Mouse (Mus musculus) liver, embryonic 14 days (tissue): ENCODE data around the gene G6pdx. TPM values are rescaled to one million over a fixed set of nuclear protein-coding genes. Genes with fewer than 3 reads are reported as not detected.

Experiments
- polyA plus RNA-seq: library from polyadenylated mRNA; depleted of rRNA; stranded (reverse); fragments of >200 nt; gene quantifications from 2 replicates; pipeline ENCODE4 v1.2.3, GENCODE M21; 2012; rRNA removed

The G6pdx gene
- polyA plus RNA-seq = 22.1 and 30.4 TPM in 2 replicates

DNA sequence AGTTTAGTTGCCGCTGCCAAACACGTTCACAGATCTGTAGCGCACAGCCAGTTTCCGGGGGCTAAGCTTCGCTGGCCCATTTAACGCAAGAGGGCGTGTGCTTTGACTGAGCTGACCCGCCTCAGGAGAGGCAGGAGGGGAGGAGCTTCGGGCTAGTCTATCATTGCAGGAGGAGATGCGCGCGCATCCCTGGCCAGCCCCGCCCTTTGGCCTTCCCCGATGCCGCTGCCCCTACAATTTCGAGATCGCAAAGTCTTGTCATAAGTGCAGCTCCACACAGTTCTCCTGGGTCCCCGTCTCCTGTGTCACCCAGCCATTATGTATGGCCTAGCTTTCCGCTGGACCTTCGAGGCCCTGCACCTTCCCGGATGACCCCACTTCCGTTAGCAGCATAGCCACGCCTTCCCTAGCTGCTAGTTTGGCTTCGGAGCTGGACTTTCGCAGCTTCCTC, at the start of gene G6pdx:
Gene G6pdx (minus strand): TSS at position 369 of the 451 bp plus-strand sequence.

DNA sequence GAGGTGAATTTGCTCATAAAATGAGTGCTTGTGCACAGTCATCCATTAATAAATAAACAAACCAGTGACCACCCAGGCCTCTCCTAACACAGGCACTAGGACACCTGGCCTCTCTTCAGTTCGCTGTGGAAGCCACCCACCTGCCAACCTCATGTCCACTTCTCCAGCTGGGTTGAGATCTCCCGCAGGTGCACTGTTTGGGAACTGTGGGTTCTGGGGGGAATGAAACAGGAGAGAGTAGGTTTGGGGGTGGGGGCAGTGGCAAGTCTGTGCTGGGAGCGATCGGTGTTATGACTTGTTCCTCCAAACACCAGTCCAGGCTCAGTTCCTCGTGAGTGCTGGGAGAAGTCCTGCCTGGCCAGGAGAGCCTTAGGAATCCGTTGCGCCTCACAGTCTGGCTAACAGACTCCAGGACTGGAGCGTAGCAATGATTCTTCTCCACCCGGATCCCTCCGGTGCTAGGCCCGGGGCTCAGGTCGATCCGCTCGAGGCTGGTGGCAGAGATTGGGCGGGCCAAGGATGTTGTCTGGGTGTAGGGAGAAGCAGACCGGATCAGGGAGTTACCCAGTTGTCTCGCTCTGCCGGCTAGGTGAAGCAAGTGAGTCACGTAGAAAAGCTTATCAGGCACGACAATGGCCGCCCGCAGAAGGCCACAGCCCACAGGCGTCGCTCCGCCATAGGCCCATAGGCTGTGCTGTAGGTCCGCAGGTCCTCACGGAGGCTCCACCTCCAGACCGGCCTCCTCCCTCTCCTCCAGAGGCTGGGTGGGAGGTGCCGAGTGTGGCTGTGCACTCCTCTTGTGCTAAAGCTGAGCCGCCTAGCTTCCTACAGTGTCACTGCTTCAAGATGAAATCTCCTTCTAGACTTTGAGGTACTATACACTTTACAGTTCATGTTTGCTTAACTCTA, 36.2 kb downstream of the G6pdx start, which contains the start of the genes Fam3a and Ikbkg:
Gene Fam3a (minus strand): TSS at position 738 of the 909 bp plus-strand sequence.
Gene Ikbkg (plus strand): TSS at position 756 of the 909 bp plus-strand sequence.

DNA sequence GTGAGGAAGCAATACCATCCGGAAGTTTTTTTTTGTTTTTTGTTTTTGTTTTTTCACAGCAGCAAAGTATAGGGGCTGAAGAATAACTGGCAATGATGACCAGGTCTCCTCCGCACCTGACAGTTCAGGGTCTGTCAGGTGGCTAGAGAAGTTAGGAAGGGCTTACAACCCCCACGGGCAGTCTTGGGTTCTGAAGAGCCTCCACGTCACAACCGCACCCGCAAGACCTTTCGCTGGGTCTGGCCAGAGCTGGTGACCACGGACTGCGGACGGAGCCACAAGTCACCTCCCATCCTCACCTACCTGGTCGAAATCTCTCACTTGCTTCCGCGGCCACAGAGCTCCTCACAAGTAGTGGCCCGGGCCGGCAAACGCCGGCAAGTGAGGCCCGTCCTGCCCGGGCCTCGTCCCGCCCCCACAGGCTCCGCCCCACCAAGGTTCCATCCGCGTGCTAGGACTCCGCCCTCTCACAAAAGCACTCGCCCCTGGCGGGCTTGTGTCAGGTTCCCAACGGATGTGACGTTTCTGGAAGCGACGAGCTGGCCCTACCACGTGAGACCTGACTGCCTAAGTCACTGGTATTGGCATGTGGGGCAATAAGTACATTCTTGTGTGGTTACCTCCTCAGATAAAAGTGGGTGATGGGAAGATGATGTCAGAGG, 56.0 kb downstream of the G6pdx start, which contains the start of the genes Ubl4a and Slc10a3:
Gene Ubl4a (minus strand): TSS at position 331 of the 662 bp plus-strand sequence.
Gene Slc10a3 (minus strand): TSS at position 462 of the 662 bp plus-strand sequence.

Other genes with a start within 250 kb of the G6pdx start
- 62.6 and 67.5 TPM in 2 replicates for gene Flna, start 179.4 kb downstream of the G6pdx start, polyA plus RNA-seq
- 24.7 and 30.3 TPM in 2 replicates for gene Emd, start 174.5 kb downstream of the G6pdx start, polyA plus RNA-seq
- gene Rpl10, start 158.4 kb downstream of the G6pdx start, polyA plus RNA-seq = 1,179 and 1,434 TPM in 2 replicates
- gene Taz, start 147.3 kb downstream of the G6pdx start, polyA plus RNA-seq = 18.0 and 20.9 TPM in 2 replicates
- gene Dnase1l1, start 146.9 kb downstream of the G6pdx start, polyA plus RNA-seq = 21.8 and 24.2 TPM in 2 replicates
- gene Atp6ap1, start 132.1 kb downstream of the G6pdx start, polyA plus RNA-seq = 58.9 and 70.1 TPM in 2 replicates
- gene Gdi1, start 124.2 kb downstream of the G6pdx start, polyA plus RNA-seq = 101 and 102 TPM in 2 replicates
- gene Fam50a, start 116.2 kb downstream of the G6pdx start, polyA plus RNA-seq = 22.3 and 24.1 TPM in 2 replicates
- 2.8 and 2.9 TPM in 2 replicates for gene Plxna3, start 100.1 kb downstream of the G6pdx start, polyA plus RNA-seq
- 43.3 and 50.5 TPM in 2 replicates for gene Lage3, start 75.6 kb downstream of the G6pdx start, polyA plus RNA-seq
- 18.2 and 19.7 TPM in 2 replicates for gene Ubl4a, start 56.0 kb downstream of the G6pdx start, polyA plus RNA-seq
- gene Slc10a3, start 55.8 kb downstream of the G6pdx start, polyA plus RNA-seq = 3.6 and 4.8 TPM in 2 replicates
- gene Fam3a, start 35.9 kb downstream of the G6pdx start, polyA plus RNA-seq = 5.9 and 7.1 TPM in 2 replicates
- gene Ikbkg, start 35.9 kb downstream of the G6pdx start, polyA plus RNA-seq = 12.9 and 13.4 TPM in 2 replicates
- not detected in 2 replicates for gene Gm6880, start 52.2 kb upstream of the G6pdx start, polyA plus RNA-seq
- gene Olfr1326-ps1, start 145.7 kb upstream of the G6pdx start, polyA plus RNA-seq = not detected in 2 replicates
- gene Olfr1325, start 163.5 kb upstream of the G6pdx start, polyA plus RNA-seq = not detected in 2 replicates
- 0.01 TPM in 1 of 2 replicates, not detected in the other for gene Gm5640, start 216.4 kb upstream of the G6pdx start, polyA plus RNA-seq